Mouse (Mus musculus) spleen, postnatal 36 days (tissue): ENCODE measurements at regions not wholly inside any gene's neighbourhood (a gene's known extent, or its start where the extent isn't known, plus 50 kb on each side); places are given as distances from the start of the nearest gene placed in this dataset.

Experiments used
- DNase-seq, 2 experiments: peaks; one replicate each; pipeline ENCODE4 v3.0.0; 2022; ENCODE audit warnings: low spot score in 2 of 2, mixed read lengths in 1 of 2

GRCm38 (mm10) chr7:69844631-69845324 lies 521.8 kb downstream of the Nr2f2 start:
- DNase-seq, result no peak

- no peak for DNase-seq
Observed at GRCm38 (mm10) chr7:69837379-69837778, 529.2 kb downstream of the Nr2f2 start.

GRCm38 (mm10) chr7:69827251-69827650 lies 539.3 kb downstream of the Nr2f2 start:
- no peak for DNase-seq

DNA sequence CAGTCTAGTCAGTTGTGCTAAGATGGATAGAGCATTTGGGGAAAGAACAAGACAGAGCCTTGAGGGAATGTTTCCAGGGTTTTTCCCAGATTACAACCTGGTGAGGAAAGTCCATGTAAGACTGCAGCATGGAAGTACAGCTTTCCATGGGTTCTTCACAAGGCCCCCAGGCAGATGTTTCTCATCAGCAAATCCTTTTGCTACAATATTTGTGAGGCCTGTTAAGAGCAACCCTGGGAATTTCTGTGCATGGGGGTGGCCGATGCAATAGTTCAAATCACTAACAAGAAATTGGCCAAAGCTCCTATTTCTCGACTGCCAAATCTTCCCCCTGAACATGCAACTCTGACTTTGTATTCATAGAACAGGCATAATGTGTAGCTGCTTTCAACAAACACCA lies 546.0 kb downstream of the Nr2f2 start:
- DNase-seq, result no peak

GRCm38 (mm10) chr7:69812301-69812700 lies 554.2 kb downstream of the Nr2f2 start:
- DNase-seq, result no peak

- DNase-seq, result no peak
Observed at GRCm38 (mm10) chr7:69810873-69811272, 555.7 kb downstream of the Nr2f2 start.

DNA sequence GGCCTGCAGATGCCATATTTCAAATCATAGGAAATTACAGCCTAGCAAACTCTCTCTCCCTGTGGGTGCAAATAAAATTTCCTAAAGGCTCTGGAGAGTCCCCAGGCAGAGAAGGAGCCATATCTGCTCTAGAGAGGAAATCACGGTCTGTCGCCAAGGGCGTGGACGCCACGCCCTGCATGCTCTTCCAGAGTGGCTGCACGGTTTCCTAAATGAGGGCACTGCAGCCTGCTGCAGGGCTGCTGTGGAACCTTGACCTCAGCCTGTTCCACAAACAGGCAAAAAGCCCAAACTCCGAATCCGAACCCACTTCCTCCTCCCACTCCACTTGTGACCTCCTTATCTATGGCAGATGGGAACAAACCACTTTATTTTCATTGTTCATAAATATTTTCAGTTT lies 559.3 kb downstream of the Nr2f2 start:
- peak; percentile 5 to 6 for DNase-seq

GRCm38 (mm10) chr7:69770980-69771348 lies 595.6 kb downstream of the Nr2f2 start:
- no peak for DNase-seq

GRCm38 (mm10) chr7:69770313-69770979 lies 596.1 kb downstream of the Nr2f2 start:
- DNase-seq, result no peak

DNA sequence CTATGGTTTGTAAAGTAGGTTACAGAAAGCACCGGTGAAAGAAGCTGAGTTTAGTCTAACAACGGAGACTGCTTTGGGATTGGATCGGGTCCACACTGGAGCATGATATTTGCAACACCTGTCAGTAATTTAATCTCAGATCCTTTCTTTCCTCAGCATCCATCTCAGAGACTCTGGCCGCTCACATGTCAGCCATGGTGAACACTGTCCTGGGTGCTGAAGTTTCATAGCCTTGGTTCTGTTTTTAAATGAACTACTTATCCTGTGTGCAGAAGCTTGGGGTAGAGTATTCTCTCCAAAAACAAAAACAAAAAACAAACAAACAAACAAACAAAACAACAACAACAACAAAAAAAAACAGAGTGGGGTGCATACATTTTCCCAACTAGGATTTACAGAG lies 600.1 kb downstream of the Nr2f2 start:
- DNase-seq, result no peak

GRCm38 (mm10) chr7:69740495-69740894 lies 626.0 kb downstream of the Nr2f2 start:
- no peak for DNase-seq

DNA sequence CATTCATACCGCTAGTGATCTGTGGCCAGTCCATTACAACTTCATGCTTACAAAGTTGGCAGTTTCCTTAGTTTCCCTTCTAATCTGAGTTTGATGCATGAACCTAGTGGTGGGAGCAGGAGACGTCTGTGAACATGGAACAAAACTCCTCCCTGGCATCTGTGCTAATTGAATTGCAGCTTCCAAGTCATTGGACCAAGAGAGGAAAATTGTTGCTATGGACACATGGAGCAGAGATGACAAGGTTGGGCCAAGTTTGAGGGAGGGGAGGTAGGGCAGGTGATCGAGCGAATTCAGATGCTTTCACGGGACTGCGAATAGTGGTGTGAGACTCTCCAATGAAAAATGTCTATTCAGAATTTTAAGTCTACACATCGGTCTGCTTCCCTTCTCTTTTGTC lies 627.5 kb downstream of the Nr2f2 start:
- DNase-seq, result no peak

DNA sequence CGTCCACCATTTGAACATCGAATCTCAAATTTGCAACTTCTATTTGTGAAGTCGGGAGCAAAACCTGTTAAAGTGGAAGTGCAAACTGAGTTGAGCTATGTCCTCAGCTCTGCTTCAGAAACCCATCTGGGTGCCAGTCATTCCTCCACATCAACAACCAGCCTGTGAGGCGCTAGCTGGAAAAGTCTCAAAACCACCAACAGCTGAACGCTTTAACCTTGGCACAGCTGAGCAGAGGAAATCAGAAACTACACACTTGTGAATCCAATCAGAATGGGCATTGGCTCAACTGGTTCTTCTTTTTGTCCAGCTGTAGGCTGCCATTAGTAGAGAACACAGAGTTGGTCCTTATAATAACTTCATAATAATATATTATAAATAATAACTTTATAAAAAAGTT lies 651.5 kb downstream of the Nr2f2 start:
- no peak for DNase-seq

DNA sequence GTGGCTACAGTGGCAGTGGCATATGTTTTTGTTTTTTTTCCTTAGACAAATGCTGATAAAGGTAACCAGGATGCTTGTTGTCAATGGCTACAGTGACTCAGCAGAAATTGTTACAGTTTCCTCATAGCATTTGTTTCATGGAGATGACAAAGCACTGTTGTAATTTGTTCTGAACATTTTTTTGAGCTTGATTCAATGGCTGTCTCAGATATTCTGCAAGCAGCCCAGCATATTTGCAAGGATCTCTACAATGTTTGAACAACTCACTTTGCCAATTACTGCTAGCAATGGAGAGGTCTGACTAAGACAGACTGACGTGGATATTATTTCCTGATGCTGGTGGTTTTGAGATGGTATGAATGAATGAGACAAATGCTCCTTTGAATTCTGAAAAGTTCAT lies 696.3 kb downstream of the Nr2f2 start:
- no peak for DNase-seq

DNA sequence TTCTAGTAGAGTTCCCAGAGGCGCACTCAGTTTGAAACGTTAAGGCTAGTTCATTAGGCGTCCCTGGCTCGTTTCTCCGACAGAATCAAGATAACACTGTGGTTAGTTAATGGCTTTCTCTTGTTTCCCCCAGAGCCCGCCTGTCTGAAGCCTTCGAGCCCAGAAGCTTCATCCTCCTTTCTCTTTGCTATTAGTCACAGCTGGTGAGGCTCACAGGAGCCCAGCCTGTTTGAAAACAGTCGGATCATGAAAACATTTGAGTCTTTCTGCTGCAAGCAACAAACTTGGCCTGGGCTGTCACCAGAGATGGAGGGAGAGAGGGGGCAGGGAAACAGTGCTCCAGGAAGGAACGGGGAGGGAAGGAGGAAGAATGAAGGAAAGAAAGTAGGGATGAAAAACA lies 711.0 kb downstream of the Nr2f2 start:
- no peak for DNase-seq

GRCm38 (mm10) chr7:69645449-69645848 lies 721.1 kb downstream of the Nr2f2 start:
- DNase-seq, result no peak

GRCm38 (mm10) chr7:69641652-69642051 lies 724.9 kb downstream of the Nr2f2 start:
- no peak for DNase-seq

DNA sequence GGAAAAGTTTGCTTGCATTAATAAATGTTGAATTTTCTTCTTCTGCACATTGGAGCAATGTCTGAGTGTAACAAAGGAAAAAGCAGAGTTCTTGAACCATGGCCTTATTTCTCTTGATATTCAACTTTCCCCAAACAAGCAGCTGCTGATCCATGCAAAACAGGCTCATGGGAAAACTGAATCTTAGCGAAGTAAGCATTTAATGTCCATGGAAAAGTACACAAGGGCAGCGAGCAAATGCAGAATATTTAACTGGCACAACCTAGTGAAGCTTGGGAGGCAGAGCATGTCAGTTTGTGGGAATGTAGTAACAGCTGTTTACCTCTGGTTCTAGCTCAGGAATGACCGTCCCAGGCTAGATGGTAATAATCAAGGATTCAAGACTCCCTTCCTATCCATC lies 766.7 kb downstream of the Nr2f2 start:
- DNase-seq, result no peak

- no peak for DNase-seq
Observed at GRCm38 (mm10) chr7:69585716-69586115, 780.8 kb downstream of the Nr2f2 start.

- DNase-seq, result no peak
Observed at GRCm38 (mm10) chr7:69585131-69585530, 781.4 kb downstream of the Nr2f2 start.

DNA sequence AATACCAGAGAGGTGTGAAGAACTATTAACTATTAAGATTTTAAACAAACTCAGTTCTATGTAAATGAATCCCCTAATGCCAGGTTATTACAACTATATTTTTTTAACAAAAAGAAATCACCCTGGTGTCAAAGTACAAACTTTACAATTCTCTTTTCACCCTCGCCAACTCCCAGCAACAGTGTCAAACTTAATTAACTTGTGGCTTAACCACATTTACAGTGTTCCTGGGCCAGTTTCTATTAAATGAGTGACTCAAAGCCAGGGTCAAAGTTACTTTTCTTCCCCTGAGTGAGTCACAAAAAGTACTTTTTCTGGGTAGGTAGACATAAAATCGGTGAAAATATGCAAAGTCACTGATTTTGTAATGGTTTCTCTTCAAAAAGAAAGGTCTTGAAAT lies 782.0 kb downstream of the Nr2f2 start:
- DNase-seq, result no peak

DNA sequence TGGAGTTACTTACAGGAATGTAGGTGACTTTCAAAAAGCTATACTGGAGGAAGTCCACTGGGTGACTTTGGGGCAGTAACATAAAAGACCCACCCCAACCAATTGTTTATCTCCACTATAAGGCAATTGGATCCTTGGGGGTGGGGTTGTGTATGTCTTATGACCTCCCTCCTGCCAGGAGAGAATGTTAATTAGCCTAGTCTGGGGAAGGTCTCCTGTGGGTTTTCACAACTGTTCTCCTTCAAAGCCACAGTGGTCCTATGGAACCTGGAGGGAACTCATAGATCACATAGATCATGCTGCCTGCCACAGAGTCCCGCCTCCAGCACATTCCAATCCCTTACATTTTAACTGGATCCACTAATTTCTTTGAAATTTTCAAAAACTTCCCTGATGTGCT lies 782.6 kb downstream of the Nr2f2 start:
- no peak for DNase-seq

- no peak for DNase-seq
Observed at GRCm38 (mm10) chr7:69581668-69582067, 784.9 kb downstream of the Nr2f2 start.
